Comparison of ENCODE assay signal across 15 mouse cellular contexts in the genomic region with DNA sequence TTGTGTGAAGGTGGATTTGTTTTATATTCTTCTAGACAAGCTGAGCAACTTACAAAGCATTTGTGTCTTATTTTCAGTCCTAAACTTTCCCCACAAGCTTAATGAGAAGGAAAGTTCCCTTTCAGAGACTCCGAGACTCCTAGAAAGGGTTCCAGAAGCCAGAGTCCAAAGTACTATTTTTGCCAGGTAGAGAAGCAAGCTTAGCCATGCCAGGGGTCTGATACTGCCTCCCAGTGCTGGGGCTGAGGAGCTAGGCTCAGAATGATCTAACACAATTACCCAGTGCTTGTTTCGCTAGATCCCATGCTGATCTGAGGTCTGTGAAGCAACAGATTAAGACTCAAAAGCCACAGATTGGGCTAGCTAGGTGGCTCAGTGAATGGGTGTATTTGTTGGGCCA.
"Had no signal": no experiment of that assay in that cellular context is flagged by ENCODE, and none has a peak within 500 bp of the region (broad histone marks: within the 10 kb centered on the region; RNA-seq: fewer than 3 reads in every experiment).

No protein-coding gene starts in this region.

- H3K27ac ChIP-seq: limb, embryonic 10.5 days; liver, embryonic 12.5 days; liver, embryonic 15.5 days; lung, embryonic 15.5 days; midbrain, embryonic 10.5 days; midbrain, embryonic 13.5 days had no signal

- DNase-seq: liver; lung, adult 18-20 months; lung, postnatal 10 days; lung, postnatal 36 days; thymus, adult 2 months; thymus, postnatal 14 days; thymus, postnatal 4 days had no signal

- H3K4me1 ChIP-seq: midbrain, embryonic 13.5 days had no signal

- H3K4me3 ChIP-seq: limb, embryonic 10.5 days; limb, embryonic 13.5 days; liver, embryonic 12.5 days; liver, embryonic 15.5 days; lung, embryonic 15.5 days; megakaryocyte, embryonic 14.5 days; midbrain, embryonic 10.5 days; midbrain, embryonic 13.5 days had no signal

- H3K27me3 ChIP-seq: limb, embryonic 13.5 days; liver, embryonic 12.5 days; liver, embryonic 15.5 days; lung, embryonic 15.5 days; megakaryocyte, embryonic 14.5 days; midbrain, embryonic 13.5 days had no signal

- H3K36me3 ChIP-seq: limb, embryonic 10.5 days; limb, embryonic 13.5 days; liver, embryonic 12.5 days; liver, embryonic 15.5 days; lung, embryonic 15.5 days; midbrain, embryonic 10.5 days; midbrain, embryonic 13.5 days had no signal

- H3K9me3 ChIP-seq: limb, embryonic 10.5 days; limb, embryonic 13.5 days; liver, embryonic 12.5 days; liver, embryonic 15.5 days; lung, embryonic 15.5 days; megakaryocyte, embryonic 14.5 days; midbrain, embryonic 10.5 days; midbrain, embryonic 13.5 days had no signal
